Mouse (Mus musculus) testis, adult 2 months (tissue): ENCODE results near the gene Cox8b.

ENCODE experiments used
- CTCF ChIP-seq: fragments of 200-500 bp; IDR thresholded peaks from 2 replicates; pipeline ENCODE4 v1.5.1; 2012; ENCODE audit warnings: low read depth, mild to moderate bottlenecking, inconsistent platforms, low read length, moderate library complexity; ENCODE audit not compliant: control insufficient read depth, insufficient read depth, insufficient replicate concordance
- POLR2A ChIP-seq: fragments of 200-500 bp; IDR thresholded peaks from 2 replicates; pipeline ENCODE4 v1.6.1; 2012; ENCODE audit warnings: low read depth, mild to moderate bottlenecking, inconsistent platforms, low read length, moderate library complexity; ENCODE audit not compliant: control insufficient read depth

GRCm38 (mm10) chr7:140907697-140908096, 7.5 kb upstream of the Cox8b start:
- TF ChIP-seq CTCF (no peak), POLR2A (no peak)
